Mouse (Mus musculus): ENCODE measurements around the gene Vash1.

DNA sequence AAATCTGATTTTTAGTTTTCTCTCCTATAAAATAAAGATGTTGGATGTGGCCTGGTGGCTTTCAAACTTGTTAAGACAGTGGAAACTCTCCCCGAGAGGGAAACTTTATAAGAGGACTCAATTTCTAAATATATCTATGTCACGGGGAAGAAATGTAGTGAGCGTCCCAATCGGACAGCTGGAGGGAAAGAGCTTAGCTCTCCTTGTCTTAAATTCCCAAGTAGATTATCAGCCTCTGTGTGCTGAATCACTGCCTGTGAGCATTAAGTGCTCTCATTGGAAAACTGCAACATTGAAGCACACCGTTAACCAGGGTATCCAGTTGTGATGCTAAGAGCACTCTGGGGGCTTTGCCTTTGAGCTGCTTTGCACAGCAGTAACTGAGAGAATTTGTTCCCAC, 30.8 kb upstream of the Vash1 start:
- TF ChIP-seq MAX (IDR thresholded peaks at IDR 0.05; ENCODE audit: low read length) (no peak), ZNF384 (IDR thresholded peaks at IDR 0.05; ENCODE audit: low read depth, low read length) (no peak), POLR2A (IDR thresholded peaks at IDR 0.05; ENCODE audit: low read depth, low read length) (no peak), NELFE (IDR thresholded peaks at IDR 0.05; ENCODE audit: low read depth, low read length) (no peak), USF2 (conservative IDR thresholded peaks at IDR 0.05; ENCODE audit: low read depth, low read length) (no peak), CTCF (conservative IDR thresholded peaks at IDR 0.05 in 1 of 2, IDR thresholded peaks at IDR 0.05 in 1 of 2; ENCODE audit: low read depth in 2 of 2, low read length in 2 of 2) (no peak), MYC (IDR thresholded peaks at IDR 0.05; ENCODE audit: low read depth, low read length) (no peak), SIN3A (IDR thresholded peaks at IDR 0.05; ENCODE audit: low read length) (no peak)
